Mouse (Mus musculus): ENCODE measurements around the gene Cyp4f18.
"Not testable (repeated sequence)": the region's sequence is repeated elsewhere in the genome, so short reads cannot be mapped to it uniquely, and the experiment has no call there.

GRCm38 (mm10) chr8:72019022-72019421, 9.6 kb upstream of the Cyp4f18 start:
- not testable (repeated sequence) for TF ChIP-seq POLR2A (IDR thresholded peaks at IDR 0.05; ENCODE audit: insufficient read depth, low read length); CTCF (IDR thresholded peaks at IDR 0.05; ENCODE audit: low read depth, low read length); EP300 (IDR thresholded peaks at IDR 0.05; ENCODE audit: insufficient read depth, low read depth, low read length)

Measured in ES-Bruce4 (cell line).